Mouse (Mus musculus) embryo, embryonic 10 days (tissue): ENCODE measurements around the gene Nob1.

Experiments used
- DNase-seq: peaks from one replicate; pipeline ENCODE4 v3.0.0-alpha.2; 2015; ENCODE audit warnings: low spot score

Nob1 gene

DNA sequence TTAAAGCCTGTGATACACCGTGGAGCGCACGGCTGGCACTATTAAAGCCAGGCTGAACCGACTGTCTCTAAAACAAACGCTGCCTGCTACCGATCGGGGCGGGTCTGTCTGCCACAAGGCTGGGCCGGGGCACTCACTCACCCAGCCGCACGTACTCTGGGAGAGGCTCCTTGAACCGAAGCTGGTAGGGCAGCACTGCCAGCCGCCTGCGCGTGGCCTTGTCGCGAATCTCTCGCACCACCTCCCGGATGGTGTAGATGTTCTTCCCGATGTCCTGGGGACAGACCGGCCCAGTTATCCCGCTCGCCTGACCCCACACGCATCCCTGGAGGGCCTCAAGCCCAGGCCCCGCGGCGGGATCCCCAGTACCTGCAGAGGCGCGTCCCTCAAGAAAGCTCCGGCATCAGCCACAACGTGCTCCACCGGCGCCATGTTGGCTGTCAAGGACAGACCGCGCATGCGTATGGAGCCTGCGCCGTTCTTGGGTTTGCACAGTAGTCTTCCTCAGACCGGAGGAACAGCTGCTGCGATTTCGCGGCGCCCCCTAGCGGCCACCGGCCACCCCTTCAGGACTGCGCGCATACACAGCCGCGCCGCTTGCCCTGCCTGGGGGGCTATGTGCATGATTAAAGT, at the start of gene Nob1:
Gene Nob1 (minus strand): TSS at position 455 of the 633 bp plus-strand sequence.
- peak; percentile 99 for DNase-seq

DNA sequence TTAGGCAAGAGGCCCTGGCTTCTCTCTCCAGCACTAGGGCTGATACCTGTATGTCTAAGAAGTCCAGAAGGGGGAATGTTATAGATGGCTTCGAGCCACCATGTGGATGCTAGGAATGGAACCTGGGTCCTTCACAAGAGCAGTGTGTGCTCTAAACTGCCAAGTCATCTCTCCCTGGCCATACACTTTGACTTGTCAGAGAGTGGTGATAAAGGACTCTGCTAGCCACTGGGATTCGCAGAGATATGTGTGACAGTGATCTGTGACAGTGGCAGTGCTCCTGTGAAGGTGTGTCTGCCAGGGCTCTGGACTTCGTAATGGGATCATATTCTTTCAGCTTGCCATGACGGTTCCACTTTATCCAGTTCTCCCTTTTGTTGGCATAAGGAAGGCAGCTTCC, 48.5 kb upstream of the Nob1 start:
- no peak for DNase-seq

DNA sequence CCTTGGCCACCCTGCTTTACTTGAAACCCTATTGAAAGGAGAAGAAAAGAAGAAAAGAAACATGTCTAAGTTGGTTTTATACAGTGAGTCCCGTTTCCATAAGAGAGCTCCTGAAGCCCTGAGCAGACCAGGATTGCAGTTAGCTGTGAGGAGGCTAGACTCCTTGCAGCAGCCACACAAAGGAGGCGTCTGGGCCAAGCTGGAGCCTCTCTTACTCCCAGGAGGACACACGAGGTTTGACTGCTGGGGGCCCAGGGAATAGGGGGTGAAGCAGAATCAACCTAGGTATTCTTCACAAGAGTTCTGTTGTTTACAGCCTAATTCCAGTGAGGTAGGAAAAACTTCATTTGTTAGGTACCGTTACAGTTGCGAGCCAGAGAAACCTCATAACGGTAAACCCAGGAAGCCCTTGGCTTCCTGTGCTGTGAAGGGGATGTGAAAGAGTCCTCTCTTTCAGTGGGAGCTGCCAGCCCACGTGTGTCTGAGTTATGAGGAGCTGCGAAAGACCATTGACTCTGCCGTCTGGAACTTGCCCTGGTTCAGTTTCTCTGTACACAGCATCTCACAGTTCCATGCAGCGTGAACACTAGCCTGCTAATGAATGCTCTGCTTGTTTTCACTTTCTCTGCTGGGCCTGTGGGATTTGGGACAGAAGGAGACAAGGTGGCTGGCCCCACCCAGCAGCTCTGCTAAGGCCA, 47.7 kb upstream of the Nob1 start:
- DNase-seq, result no peak

DNA sequence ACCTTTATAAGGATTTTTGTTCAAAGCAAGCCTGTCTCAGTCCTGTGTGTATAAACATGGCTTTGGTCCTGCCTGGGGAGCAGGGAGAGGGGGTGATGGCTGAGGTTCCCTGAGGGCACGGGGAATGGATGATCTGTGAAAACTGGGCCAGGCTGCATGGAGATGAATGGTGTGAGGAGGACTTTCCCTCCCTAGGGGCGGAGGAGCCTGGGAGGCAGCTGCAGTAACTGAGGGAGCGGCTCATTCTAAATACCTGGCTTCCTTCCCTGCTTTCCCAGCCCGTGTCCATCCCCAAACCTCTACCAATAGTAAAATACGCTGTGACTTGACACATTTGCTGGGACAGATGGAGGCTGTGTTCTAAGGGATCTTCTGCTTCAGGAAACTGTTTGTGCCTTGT, 45.5 kb upstream of the Nob1 start:
- DNase-seq, result no peak

DNA sequence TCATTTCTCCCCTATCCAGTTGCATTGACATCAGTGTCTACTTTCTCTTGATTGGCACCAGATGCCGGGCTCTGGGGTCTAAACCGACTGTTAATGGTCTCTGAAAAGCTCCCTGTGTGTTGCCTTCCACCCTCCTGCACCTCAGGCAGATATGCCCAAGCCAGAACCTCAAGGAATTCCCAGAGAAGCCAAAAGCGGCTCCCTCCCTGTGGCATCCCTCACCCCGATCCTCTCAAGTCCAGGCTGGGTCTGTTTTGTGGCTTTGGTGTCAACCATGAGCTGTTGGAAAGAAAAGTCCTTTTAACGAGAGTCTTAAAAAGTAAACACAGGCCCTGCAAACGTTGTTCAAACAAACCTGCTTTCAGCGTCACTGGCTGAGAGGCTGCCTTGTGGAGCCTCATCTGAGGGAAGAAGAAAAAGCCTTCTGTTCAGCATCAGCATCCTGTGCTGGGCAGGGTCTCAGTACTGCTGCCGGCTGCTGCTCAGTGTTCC, 44.0 kb upstream of the Nob1 start:
- DNase-seq, result peak; percentile 39

DNA sequence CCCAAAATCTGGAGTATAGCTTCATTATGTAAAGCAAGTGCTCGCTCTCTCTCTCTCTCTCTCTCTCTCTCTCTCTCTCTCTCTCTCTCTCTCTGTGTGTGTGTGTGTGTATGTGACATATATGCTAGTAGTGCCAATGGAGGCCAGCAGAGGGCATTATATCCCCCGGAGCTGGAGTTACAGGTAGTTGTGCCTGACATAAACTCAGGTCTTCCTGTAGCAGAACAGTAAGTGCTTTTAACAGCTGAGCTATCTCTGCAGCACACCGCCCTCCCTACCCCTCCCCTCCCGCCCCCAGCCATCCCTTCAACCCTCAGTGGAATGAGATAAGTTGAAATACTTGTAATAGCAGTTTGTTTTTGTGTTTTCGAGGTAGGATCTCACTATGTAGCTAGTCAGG, 41.8 kb upstream of the Nob1 start:
- no peak for DNase-seq

DNA sequence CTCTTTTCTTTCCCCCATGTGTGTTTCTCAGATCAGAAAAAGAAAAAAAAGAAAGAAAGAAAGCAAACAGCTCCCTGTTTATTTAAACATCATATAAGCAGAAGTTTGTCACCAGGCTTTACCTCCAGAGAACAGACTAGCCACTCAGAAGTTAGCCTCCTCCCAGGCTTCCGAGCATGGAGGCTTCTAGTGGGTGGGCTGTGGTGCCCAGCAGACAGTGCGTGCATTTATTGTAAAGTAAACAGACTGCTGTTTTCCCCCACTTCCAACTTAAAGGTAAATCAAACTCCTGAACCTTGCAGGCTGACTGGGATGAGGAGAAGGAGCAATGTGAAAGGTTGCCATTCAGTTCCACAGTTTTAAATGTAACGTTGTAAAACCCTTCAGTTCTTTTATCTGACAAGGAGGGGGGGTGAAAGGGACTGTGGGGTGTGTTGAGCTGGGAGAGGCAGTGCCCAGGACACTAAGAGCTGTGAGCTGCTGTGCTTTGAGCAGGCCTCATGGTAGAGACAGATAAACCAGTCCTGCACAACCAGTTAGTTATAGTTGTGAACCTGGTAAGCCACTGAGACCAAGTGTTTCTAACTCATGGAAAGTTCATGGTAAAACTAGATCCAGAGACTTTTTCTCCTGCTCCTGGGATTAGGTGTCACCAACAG, 40.6 kb upstream of the Nob1 start:
- DNase-seq, result no peak

DNA sequence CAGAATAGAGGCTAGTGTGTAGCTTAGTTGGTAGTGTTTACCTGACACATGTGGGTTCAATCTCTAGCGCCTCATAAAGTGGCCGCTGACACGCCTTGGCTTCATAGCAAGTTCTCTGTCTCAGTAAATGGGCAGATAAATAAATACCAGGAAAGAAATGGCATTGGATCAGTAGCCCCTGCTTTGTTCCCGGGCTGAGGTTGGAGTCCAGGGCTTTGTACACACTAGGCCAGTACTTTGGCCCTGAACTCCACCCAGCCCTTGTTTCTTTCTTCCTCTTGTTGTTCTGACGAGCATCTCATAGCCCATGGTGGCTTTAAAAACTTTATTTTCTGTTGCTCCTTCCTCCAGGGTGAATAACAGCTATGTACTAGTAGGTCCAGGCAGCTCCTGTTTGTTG, 37.6 kb upstream of the Nob1 start:
- DNase-seq, result no peak

DNA sequence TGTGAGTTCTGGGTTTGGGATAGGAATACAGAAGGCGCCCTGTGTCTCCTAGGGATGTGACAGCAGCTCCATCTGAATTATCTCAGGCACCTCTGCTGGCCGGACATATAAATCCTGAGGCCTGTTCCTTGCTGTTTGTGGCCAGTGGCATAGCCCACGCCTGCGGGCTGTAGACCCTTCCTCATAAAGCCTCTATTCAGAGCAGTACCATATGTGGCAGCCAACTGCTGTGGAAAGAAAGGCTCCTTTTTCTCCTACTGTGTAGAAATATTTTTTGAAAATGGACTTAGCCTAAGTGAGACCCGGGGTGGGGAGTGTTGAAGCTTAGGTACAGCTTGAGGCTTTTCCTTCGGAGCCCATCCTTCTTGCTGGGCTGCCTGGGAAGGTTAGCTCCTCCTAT, 33.4 kb upstream of the Nob1 start:
- DNase-seq, result no peak

DNA sequence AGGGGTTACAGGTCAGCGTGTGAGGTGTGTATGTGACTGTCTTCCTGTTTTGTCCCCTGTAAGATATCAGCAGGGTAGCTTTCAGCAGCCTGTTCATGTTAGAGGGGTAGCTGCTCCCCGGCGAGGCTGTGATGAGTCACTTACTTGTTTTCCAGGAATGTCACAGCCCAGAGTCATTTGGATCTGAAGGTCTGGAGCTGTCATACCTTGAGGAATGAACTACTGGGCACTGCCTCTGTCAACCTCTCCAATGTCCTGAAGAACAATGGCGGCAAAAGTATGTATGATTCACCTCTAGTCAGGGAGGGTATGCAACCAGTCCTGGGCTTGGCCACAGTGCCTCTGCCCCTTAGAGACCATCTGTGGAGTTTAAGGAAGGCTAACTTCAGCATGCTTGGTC, 32.9 kb upstream of the Nob1 start:
- DNase-seq, result no peak

DNA sequence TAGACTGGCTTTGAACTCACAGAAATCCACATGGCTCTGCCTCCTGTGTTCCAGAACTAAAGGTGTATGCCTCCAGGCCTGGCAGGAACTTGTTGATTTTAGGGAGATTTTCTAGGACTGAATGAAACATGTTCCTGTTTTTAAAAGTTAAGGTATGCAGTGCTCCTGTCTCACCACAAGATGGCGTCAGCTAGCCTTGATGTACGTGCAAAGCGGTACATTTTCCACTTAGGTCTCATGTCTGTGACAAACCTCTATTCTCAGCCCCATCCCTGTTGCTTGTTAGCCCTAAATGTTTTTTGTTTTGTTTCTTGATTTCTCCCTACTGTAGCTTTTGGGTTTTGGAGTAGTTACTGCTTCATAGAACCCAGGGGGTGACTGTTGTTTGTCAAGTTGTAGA, 30.4 kb upstream of the Nob1 start:
- DNase-seq, result peak; percentile 84

DNA sequence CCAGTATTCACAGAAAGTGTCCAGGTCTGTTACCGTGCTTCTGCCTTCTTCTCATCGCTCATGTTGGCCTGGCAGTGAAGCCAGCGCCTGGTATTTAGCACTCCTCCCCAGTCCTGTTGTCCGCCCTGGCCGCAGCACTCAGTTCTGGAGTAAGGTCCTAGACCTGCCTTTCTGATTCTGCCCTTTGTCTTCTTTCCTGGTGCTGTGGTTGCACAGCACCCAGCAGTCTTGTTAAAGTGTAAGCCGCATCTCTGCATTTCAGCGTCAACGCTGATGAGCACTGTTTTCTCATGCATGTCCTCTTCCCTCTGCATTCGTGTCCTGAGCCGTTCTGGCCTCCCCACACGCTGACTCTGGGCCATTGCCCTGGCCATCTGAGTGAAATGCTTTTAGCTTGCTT, 28.5 kb upstream of the Nob1 start:
- DNase-seq, result no peak

DNA sequence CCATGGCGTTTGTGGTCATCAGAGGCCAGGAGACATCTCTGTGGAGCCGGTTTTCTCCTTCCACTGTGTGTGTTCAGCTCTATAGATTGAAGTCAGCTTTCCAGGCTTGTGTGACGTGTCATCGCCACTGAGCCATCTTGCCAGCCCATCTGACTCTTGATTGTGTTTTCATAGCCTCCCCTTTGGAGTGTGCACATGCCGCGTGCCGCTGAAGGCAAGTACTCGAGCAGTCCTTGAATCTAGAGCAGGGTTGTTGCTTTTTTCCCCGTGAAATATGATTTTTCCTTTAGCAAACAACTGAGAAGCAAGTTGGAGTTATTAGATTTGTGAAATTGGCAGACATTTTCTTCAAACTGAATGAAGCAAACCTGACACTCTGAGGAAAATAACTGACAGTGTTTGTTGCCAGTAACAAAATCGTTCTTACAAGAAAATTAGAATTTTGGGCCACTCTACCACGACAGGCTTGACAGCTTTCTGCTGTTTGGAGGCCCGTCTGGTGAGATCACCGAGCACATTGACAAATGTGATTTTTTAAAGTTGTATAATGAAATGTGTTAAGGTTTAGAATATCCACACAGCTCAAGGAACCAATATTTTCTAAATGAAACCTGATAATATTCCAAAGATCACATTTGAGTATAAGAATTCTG, 26.7 kb upstream of the Nob1 start:
- DNase-seq, result no peak

DNA sequence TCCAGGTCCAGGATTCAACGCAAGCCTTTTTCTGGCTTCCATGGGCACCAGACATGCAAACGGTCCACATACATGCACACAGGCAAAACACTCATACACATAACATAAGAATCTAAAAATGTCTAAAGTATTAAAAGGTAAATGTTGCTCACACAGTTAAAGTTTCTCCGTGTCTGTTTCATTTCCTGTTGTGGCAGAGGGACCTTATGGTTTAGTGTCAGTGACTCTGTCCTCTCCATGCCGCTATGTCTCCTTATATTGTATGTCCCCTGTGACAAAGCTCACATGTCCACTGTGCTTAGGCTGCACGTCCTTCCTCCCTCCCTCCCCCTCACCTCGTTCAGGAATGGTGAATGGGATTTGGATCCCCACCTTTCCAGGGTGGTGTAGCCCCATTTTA, 24.8 kb upstream of the Nob1 start:
- no peak for DNase-seq

DNA sequence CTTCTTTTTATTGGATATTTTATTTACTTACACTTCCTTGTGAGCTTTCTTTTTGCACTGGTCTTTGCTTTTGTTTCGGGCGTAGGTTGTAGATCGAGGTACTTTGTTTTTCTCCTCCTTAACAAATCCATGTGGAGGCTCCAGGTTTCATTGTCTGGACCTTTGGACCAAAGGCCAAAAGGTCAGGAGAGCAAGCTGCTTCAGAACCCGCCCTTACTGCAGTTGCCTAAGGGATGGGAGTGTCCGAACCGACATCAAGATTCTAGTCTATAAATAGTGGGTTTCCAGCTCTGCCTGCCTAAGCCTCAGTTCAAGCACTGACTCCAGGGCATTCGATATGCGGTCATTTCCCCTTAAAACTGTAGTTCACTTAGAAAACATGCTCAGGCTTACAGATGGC, 24.3 kb upstream of the Nob1 start:
- peak; percentile 42 for DNase-seq

DNA sequence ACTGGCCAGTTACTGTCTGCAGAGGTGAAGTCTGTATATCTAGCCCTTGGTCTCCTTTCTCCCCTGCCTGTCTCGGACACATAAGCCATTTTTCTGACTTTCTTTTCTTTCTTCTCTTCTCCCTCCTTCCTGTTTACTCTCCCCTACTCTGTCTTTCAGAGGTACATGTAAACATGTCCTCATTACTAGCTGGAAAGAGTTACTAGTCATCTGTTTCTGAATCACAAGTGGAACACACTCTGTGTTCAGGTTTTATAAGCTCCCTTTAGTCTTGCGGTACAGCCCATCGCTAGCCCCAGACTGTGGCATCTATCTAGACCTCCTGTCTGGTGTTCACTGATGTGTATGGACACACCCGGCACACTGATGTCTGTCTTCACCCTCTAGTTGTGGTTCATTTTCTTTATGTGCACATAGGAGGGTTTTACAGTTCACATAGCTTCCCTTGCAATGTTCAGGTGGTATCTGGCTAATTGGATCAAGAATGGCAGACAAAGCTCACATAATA, 23.6 kb upstream of the Nob1 start:
- DNase-seq, result no peak

DNA sequence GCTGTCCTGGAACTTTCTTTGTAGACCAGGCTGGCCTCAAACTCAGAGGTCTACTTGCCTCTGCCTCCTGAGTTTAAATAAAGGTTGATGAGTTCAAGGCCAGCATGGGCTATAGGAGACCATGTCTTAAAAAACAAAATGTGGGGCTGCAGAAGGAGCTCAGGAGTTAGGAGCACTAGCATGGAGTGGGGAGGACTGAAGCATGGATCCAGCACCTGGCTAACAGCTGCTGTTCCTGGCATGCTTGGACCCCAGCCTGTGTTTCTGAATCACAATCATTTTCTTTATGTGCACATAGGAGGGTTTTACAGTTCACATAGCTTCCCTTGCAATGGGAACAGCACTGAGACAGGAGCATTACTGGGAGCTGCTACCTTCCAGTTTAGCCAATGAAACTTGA, 22.9 kb upstream of the Nob1 start:
- no peak for DNase-seq

DNA sequence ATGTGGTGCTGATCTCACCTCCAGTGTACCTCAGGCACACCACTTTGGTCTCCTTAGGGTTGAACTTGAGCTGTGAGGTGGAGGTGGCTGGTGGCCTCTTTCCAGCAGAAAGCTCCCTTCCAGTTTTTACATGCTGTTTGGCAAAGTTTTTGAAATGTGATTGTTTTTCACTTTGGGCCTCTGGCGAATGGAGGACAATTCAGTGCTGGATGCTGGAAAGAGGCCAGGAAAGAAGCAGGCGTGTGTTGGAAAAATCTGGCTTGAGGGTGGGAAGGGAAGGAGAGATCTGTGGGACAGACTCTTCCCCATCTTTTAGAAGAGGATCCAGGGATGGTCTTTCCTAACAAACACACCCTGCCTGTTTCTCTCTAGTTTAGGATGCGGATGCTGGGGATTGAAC, 19.8 kb upstream of the Nob1 start:
- no peak for DNase-seq

DNA sequence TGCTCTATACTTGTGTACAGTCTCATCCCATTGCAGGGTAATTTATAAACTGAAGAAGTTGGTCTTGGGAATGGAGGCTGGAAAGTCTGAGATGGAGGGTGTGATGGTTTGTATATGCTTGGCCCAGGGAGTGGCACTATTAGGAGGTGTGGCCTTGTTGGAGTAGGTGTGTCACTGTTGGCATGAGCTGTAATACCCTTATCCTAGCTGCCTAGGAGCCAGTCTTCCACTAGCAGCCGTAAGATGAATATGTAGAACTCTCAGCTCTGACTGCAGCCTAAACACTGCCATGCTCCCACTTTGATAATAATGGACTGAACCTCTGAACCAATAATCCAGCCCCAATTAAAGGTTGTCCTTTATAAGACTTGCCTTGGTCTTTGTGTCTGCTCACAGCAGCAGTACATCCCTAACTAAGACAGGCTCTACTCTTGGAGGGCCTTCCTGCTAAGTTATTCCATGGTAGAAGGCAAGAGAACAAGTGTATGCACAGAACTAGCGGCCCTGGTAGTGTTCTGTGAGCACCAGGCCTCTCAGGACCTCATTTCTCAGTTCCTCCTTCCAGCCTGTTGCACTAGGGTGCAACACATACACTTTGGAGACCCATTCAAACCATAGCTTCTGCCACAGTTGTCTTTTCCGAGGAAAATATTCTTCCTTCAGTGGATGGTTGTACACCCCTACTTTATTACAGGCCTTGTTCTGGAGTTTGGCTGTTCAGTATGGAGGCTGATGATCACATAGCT, 15.2 kb upstream of the Nob1 start:
- DNase-seq, result no peak

DNA sequence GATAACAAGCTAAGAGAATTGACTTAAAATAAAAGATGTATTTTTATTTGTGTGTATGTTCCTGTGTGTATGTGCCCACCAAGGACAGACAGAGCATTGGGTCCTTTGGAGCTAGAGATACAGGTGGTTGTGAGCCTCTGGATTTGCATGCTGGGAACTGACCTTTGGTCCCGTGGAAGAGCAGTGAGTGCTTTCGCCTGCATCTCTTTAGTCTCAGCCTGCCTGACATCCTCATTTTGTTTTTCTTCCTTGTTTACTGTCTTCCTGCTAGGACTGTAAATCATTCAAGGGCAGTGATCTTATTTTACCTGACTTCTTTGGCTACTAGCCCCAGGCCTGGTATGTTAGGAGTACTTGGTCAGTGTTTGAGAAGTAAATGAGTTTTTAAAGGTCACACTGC, 12.9 kb upstream of the Nob1 start:
- no peak for DNase-seq

DNA sequence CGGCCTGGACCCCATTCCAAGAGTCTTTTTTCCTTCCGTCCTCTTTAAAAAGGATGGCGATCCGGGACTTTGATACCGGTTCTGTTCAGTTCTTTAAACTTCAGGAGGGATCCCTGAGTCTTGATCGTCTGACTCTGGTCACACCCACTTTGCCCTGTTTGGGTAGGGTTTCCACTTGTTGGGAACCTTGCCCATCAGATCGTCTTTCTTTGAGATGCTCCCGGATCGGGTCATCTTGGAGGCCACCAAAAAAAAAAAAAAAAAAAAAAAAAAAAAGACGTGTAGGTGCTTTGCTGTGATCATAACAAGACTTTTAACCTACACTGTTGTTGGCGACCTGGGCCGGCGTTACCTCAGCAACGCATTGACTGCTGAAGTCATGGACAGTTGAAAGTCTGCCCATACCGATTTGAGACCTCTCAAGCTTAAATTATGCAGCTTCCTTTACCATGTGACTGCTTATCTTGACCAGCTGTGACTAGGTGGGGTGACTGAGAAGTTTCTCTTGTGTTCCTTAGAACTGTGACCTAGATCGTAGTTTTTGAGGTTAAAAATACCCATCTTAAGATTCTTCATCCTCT, 12.1 kb upstream of the Nob1 start:
- DNase-seq, result peak; percentile 41
